Mouse (Mus musculus) WW6 (cell line): ENCODE results near the gene Il3ra.

Source experiments
- DNase-seq: peaks from one replicate; pipeline ENCODE4 v3.0.0-alpha.2; 2013; ENCODE audit warnings: low read depth, low spot score

Il3ra gene

GRCm38 (mm10) chr14:14345948-14346812, at the start of gene Il3ra:
Gene Il3ra, plus strand, starts transcription at chr14:14346275.
- DNase-seq, result no peak

GRCm38 (mm10) chr14:14308938-14309337, 37.1 kb upstream of the Il3ra start:
- DNase-seq, result peak; percentile 36

- DNase-seq, result peak; percentile 55
Measured at GRCm38 (mm10) chr14:14309416-14309815, 36.7 kb upstream of the Il3ra start.

GRCm38 (mm10) chr14:14322528-14322927, 23.5 kb upstream of the Il3ra start, which contains the start of gene Olfr31:
Gene Olfr31, plus strand, starts transcription at chr14:14322828.
- no peak for DNase-seq

GRCm38 (mm10) chr14:14345113-14345871, 783 bp upstream of the Il3ra start:
- DNase-seq, result peak; percentile 63

- DNase-seq, result no peak
Measured at GRCm38 (mm10) chr14:14346813-14347100, 682 bp downstream of the Il3ra start.

- DNase-seq, result no peak
Measured at GRCm38 (mm10) chr14:14347151-14347835, 1.2 kb downstream of the Il3ra start.

- no peak for DNase-seq
Measured at GRCm38 (mm10) chr14:14347836-14348621, 2.0 kb downstream of the Il3ra start.

- no peak for DNase-seq
Measured at GRCm38 (mm10) chr14:14348674-14349401, 2.8 kb downstream of the Il3ra start.

- no peak for DNase-seq
Measured at GRCm38 (mm10) chr14:14349485-14350262, 3.6 kb downstream of the Il3ra start.

- no peak for DNase-seq
Measured at GRCm38 (mm10) chr14:14350263-14351147, 4.4 kb downstream of the Il3ra start.

- DNase-seq, result no peak
Measured at GRCm38 (mm10) chr14:14351148-14351455, 5.0 kb downstream of the Il3ra start.

- DNase-seq, result no peak
Measured at GRCm38 (mm10) chr14:14351721-14352590, 5.9 kb downstream of the Il3ra start.

- DNase-seq, result no peak
Measured at GRCm38 (mm10) chr14:14352606-14353005, 6.5 kb downstream of the Il3ra start.

- no peak for DNase-seq
Measured at GRCm38 (mm10) chr14:14353081-14353732, 7.1 kb downstream of the Il3ra start.

- no peak for DNase-seq
Measured at GRCm38 (mm10) chr14:14353740-14354510, 7.8 kb downstream of the Il3ra start.
